11 mouse cellular contexts compared by ENCODE assay signal in genomic region chr5:35055076-35055475, GRCm38 (mm10). TPM values are rescaled to one million over a fixed set of nuclear protein-coding genes. Genes with fewer than 3 reads are reported as not detected.
DNase-seq lines count a peak whose midpoint lies in the region; ATAC-seq and TF ChIP-seq lines count a peak whose summit lies in the region.
"Had no signal": no experiment of that assay in that cellular context is flagged by ENCODE, and none has a peak within 500 bp of the region (broad histone marks: within the 10 kb centered on the region; RNA-seq: fewer than 3 reads in every experiment).

No protein-coding gene starts in this region.

- peak; percentile 35 to 45 for DNase-seq in cerebellum, adult 2 months
- no peak for DNase-seq in cerebellum, adult 8-10 months
- no peak for DNase-seq in limb, embryonic 10.5 days (ENCODE audit: low spot score)
- peak; percentile 78 for DNase-seq in gastrocnemius, postnatal 10 days
- DNase-seq in lung, postnatal 4 days: peak; percentile 60 to 72
- DNase-seq in testis, postnatal 10 days (ENCODE audit: low spot score): no peak
- no peak for DNase-seq in natural killer cell, adult 2 months (ENCODE audit: low spot score in 2 of 2)

- H3K27me3 ChIP-seq in cerebellum, adult 2 months (ENCODE audit: control insufficient read depth, insufficient read depth, low read length): no peaks in the 10 kb centered on the region
- peaks cover 58% of the 10 kb centered on the region for H3K27me3 ChIP-seq in limb, embryonic 13.5 days
- peaks cover 61% of the 10 kb centered on the region for H3K27me3 ChIP-seq in limb, embryonic 10.5 days (ENCODE audit: low read depth, poor library complexity, severe bottlenecking)

- no peaks in the 10 kb centered on the region for H3K9me3 ChIP-seq in limb, embryonic 13.5 days
- H3K9me3 ChIP-seq in limb, embryonic 10.5 days (replicated peaks): no peaks in the 10 kb centered on the region
- H3K9me3 ChIP-seq: heart, embryonic 15.5 days; midbrain, embryonic 10.5 days had no signal

- H3K27ac ChIP-seq in cerebellum, adult 2 months (ENCODE audit: insufficient read depth, low read length): no peak overlapping the region
- H3K27ac ChIP-seq in limb, embryonic 13.5 days: no peak overlapping the region
- no peak overlapping the region for H3K27ac ChIP-seq in limb, embryonic 10.5 days
- H3K27ac ChIP-seq: left cerebral cortex, adult 2 months; midbrain, embryonic 10.5 days had no signal

- TF ChIP-seq POLR2A in cerebellum, adult 2 months (IDR thresholded peaks at IDR 0.05; ENCODE audit: borderline replicate concordance, insufficient read depth, low read length): no peak

- no peak overlapping the region for H3K4me2 ChIP-seq in limb, embryonic 13.5 days (replicated peaks)
- H3K4me2 ChIP-seq: heart, embryonic 15.5 days had no signal

- no peak overlapping the region for H3K4me3 ChIP-seq in cerebellum, adult 2 months (replicated peaks; ENCODE audit: insufficient read depth, low read depth, low read length)
- H3K4me3 ChIP-seq in limb, embryonic 13.5 days: no peak overlapping the region
- no peak overlapping the region for H3K4me3 ChIP-seq in limb, embryonic 10.5 days
- H3K4me3 ChIP-seq: heart, embryonic 15.5 days; left cerebral cortex, adult 2 months; midbrain, embryonic 10.5 days had no signal

- TF ChIP-seq CTCF in cerebellum, adult 2 months (IDR thresholded peaks at IDR 0.05; ENCODE audit: borderline replicate concordance, insufficient read depth, low read depth, low read length): no peak

- WGBS in cerebellum, adult 2 months: 25% methylated on average over 12 of the region's 12 CpGs
- 74% methylated on average over 12 of the region's 12 CpGs for WGBS in limb, embryonic 13.5 days
- WGBS in limb, embryonic 10.5 days: 85% methylated on average over 12 of the region's 12 CpGs

- no peaks in the 10 kb centered on the region for H3K36me3 ChIP-seq in limb, embryonic 13.5 days
- no peaks in the 10 kb centered on the region for H3K36me3 ChIP-seq in limb, embryonic 10.5 days
- H3K36me3 ChIP-seq: heart, embryonic 15.5 days; midbrain, embryonic 10.5 days had no signal

- 0 out of 2 replicates have a peak, but pooled peaks have one; percentile 16 for ATAC-seq in limb, embryonic 13.5 days (ENCODE audit: low FRiP score, low read depth)

- H3K9ac ChIP-seq in limb, embryonic 13.5 days: no peak overlapping the region
- H3K9ac ChIP-seq: heart, embryonic 15.5 days had no signal

- peaks cover 6% of the 10 kb centered on the region for H3K4me1 ChIP-seq in cerebellum, adult 2 months (ENCODE audit: control insufficient read depth, insufficient read depth, low read length)
- peaks cover 18% of the 10 kb centered on the region for H3K4me1 ChIP-seq in limb, embryonic 13.5 days
- H3K4me1 ChIP-seq in limb, embryonic 10.5 days: peaks cover 13% of the 10 kb centered on the region

RNA-seq across cellular contexts. Expression of gene Dok7, which starts 1.5 kb away (rescaled TPM):
- polyA plus RNA-seq in cerebellum, adult 2 months (2012; rRNA removed): 17.3 and 19.0 TPM in 2 replicates
- polyA plus RNA-seq in limb, embryonic 13.5 days (2015; fragmentation: Nextera tagmentation; extraction: Ambion mirVana): 5.1 and 5.7 TPM in 2 replicates
- 0.26 and 0.31 TPM in 2 replicates for polyA plus RNA-seq in limb, embryonic 10.5 days (2016; fragmentation: Nextera tagmentation; extraction: Ambion mirVana)
- 10 to 100 TPM; 25.8 to 30.4 TPM for total RNA-seq in gastrocnemius, postnatal 10 days (2021)

RNA-seq across cellular contexts. Expression of gene Hgfac, which starts 13.8 kb away (rescaled TPM):
- polyA plus RNA-seq in cerebellum, adult 2 months (2012; rRNA removed): 0.13 and 0.30 TPM in 2 replicates
- 0.59 and 0.71 TPM in 2 replicates for polyA plus RNA-seq in limb, embryonic 13.5 days (2015; fragmentation: Nextera tagmentation; extraction: Ambion mirVana)
- polyA plus RNA-seq in limb, embryonic 10.5 days (2016; fragmentation: Nextera tagmentation; extraction: Ambion mirVana): 0.15 TPM in 1 of 2 replicates, not detected in the other
- 1 to 10 TPM in 1 of 2 experiments, under 1 TPM in 1; 0.40 to 1.1 TPM for total RNA-seq in gastrocnemius, postnatal 10 days (2021)

RNA-seq across cellular contexts. Expression of gene Lrpap1, which starts 50.5 kb away (rescaled TPM):
- polyA plus RNA-seq in cerebellum, adult 2 months (2012; rRNA removed): 112 and 124 TPM in 2 replicates
- polyA plus RNA-seq in limb, embryonic 13.5 days (2015; fragmentation: Nextera tagmentation; extraction: Ambion mirVana): 112 and 120 TPM in 2 replicates
- 54.6 and 58.5 TPM in 2 replicates for polyA plus RNA-seq in limb, embryonic 10.5 days (2016; fragmentation: Nextera tagmentation; extraction: Ambion mirVana)
- 10 to 100 TPM; 37.2 to 42.7 TPM for total RNA-seq in gastrocnemius, postnatal 10 days (2021)

Comparison
In these comparisons a context has a peak if more than half of its experiments do, and no peak if none do; other contexts are left out.
1. DNase-seq: peak in cerebellum, adult 2 months (2 of 2), gastrocnemius, postnatal 10 days (single experiment) and lung, postnatal 4 days (2 of 2); none in cerebellum, adult 8-10 months (single experiment), limb, embryonic 10.5 days (single experiment), testis, postnatal 10 days (single experiment) and natural killer cell, adult 2 months (0 of 2).